Mouse (Mus musculus) lung, embryonic 14.5 days (tissue): ENCODE data around the gene Smarcal1. TPM values are rescaled to one million over a fixed set of nuclear protein-coding genes. Genes with fewer than 3 reads are reported as not detected.

Source experiments
- ATAC-seq: fragments of 200-750 bp; cut with Nextera tagmentation; 2 replicates; pipeline ENCODE4 v1.8.0; 2017; ENCODE audit warnings: mild to moderate bottlenecking, moderate TSS enrichment, moderate library complexity; ENCODE audit not compliant: insufficient read depth
- DNase-seq: peaks from one replicate; pipeline ENCODE4 v3.0.0-alpha.2; 2015
- H3K27ac ChIP-seq: fragments of 300-500 bp; sonication (generic); 2 replicates; pipeline ENCODE4 v1.5.1; 2014; ENCODE audit warnings: low read depth, mild to moderate bottlenecking, moderate library complexity
- H3K27me3 ChIP-seq: fragments of 300-500 bp; sonication (generic); 2 replicates; pipeline ENCODE4 v1.6.1; 2014; ENCODE audit warnings: low read length, control low read depth; ENCODE audit not compliant: insufficient read depth
- H3K36me3 ChIP-seq: fragments of 300-500 bp; sonication (generic); 2 replicates; pipeline ENCODE4 v1.6.1; 2014; ENCODE audit warnings: control low read depth; ENCODE audit not compliant: insufficient read depth
- H3K4me1 ChIP-seq: fragments of 300-500 bp; sonication (generic); 2 replicates; pipeline ENCODE4 v1.6.1; 2014; ENCODE audit warnings: antibody characterized with exemption, control low read depth; ENCODE audit not compliant: insufficient read depth
- H3K4me2 ChIP-seq: fragments of 300-500 bp; sonication (generic); 2 replicates; pipeline ENCODE4 v1.6.1; 2014; ENCODE audit warnings: mild to moderate bottlenecking
- H3K4me3 ChIP-seq: fragments of 300-500 bp; sonication (generic); 2 replicates; pipeline ENCODE4 v1.5.1; 2014; ENCODE audit warnings: low read depth, low read length
- H3K9ac ChIP-seq: fragments of 300-500 bp; sonication (generic); 2 replicates; pipeline ENCODE4 v1.6.1; 2014
- H3K9me3 ChIP-seq: fragments of 300-500 bp; sonication (generic); 2 replicates; pipeline ENCODE4 v1.6.1; 2016; ENCODE audit warnings: low read depth, low read length, control low read depth
- CTCF ChIP-seq: IDR thresholded peaks from 2 replicates; pipeline ENCODE4 v1.5.1; 2016; ENCODE audit warnings: antibody characterized with exemption, low read depth
- WGBS: fragments of 180-500 bp; shearing (Covaris S2); extraction: QIAGEN DNeasy Blood & Tissue Kit; methylation state at CpG from one replicate; pipeline ENCODE4 v1.1.7; 2014; 5-methylcytosine and 5-hydroxymethylcytosine counted together
- polyA plus RNA-seq: library from polyadenylated mRNA; unstranded; fragments of >200 nt; fragmentation: Nextera tagmentation; extraction: Ambion mirVana; gene quantifications from 2 replicates; pipeline ENCODE4 v1.2.1, GENCODE M21; 2014

Smarcal1 gene
- polyA plus RNA-seq = 26.7 and 29.5 TPM in 2 replicates

GRCm38 (mm10) chr1:72582947-72583731, at the start of gene Smarcal1:
Gene Smarcal1, plus strand, starts transcription at chr1:72583251.
- Histone ChIP-seq H3K4me1 (no peaks in the 10 kb centered on the region; the same call in 1 of the 2 replicates), H3K4me2 (peak within 1 kb of the TSS; percentile 77), H3K27me3 (no peaks in the 10 kb centered on the region), H3K4me3 (peak within 1 kb of the TSS; percentile 60), H3K9ac (peak within 1 kb of the TSS; percentile 71), H3K36me3 (peaks cover 26% of the 10 kb centered on the region), H3K9me3 (no peaks in the 10 kb centered on the region), H3K27ac (peak within 1 kb of the TSS; percentile 77)
- under 1% methylated on average over 25 of the region's 25 CpGs for WGBS
- DNase-seq (peak; percentile 97), ATAC-seq (peak; percentile 100)
- no peak for TF ChIP-seq CTCF

DNA sequence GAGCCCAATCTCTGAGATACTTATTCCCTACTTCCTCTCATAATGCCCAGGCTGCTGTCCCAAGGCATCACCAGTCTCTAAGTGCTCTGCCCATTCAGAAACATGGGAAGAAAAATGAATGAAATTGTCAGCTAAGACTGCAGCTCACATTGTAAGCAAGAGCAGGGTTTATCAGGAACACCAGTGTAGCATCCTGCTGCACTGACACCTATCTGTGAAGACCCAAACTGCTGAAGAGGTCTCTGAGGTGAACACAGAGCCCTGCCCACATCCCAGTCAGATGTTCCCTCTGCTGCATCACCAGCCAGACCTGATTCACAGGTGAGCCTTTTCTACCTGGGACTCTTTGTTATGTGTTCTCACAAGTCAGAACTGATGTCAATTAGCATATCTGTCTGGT, 49.6 kb upstream of the Smarcal1 start:
- H3K9me3 ChIP-seq = no peaks in the 10 kb centered on the region
- TF ChIP-seq CTCF = no peak
- no peak overlapping the region for H3K9ac ChIP-seq
- H3K4me1 ChIP-seq = no peaks in the 10 kb centered on the region
- H3K27me3 ChIP-seq = peaks cover 27% of the 10 kb centered on the region
- no peak overlapping the region for H3K4me2 ChIP-seq
- no peak overlapping the region for H3K27ac ChIP-seq
- DNase-seq (no peak), ATAC-seq (no peak)
- no peaks in the 10 kb centered on the region for H3K36me3 ChIP-seq
- H3K4me3 ChIP-seq = no peak overlapping the region

DNA sequence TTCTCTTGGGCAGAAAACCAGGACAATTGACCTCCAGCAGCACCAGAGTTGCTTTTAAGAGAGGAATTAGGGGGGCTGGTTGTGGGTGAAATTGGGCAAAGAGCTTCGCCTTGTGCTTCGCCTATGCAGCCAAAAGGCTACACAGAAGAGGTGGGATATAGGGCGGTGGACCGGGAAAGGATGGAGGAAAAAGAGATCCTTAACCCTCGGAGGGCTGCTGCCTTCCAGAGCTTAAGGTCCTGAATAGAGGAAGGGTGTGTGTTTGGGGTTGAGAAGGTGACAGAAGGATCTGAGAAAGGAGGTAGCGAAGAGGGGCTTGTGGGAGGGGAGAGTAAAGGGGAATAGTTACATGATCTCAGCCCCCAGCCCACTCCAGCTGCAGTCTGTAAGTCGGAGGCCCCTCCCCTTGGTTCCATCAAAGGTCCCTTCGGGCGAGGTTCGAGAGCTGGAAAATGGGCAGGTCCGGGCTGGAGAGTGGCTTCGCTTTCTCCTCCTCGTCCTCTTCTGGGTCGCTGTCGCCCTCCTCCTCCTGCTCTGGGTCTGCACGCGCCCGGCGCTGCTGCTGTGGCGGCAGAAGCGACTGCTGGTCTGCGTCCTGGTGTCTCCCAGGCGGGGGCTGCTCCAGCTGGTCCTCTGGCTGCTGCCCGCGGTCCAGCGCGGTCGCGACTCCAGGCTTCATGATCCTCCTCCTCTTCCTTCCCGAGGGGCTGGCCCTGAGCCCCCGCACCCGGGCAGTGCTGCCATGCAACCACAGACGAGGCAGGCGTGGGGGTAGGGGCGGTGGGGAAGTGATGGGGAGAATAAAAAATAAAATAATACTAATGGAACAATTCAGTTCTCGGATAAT, 47.1 kb upstream of the Smarcal1 start:
- Histone ChIP-seq H3K27me3 (peaks cover 27% of the 10 kb centered on the region), H3K4me1 (no peaks in the 10 kb centered on the region), H3K27ac (no peak overlapping the region), H3K9ac (no peak overlapping the region), H3K36me3 (no peaks in the 10 kb centered on the region), H3K4me3 (peak overlapping the region; percentile 6; the same call in 1 of the 2 replicates), H3K4me2 (peak overlapping the region; percentile 53), H3K9me3 (no peaks in the 10 kb centered on the region)
- 2% methylated on average over 35 of the region's 36 CpGs for WGBS
- ATAC-seq (peak; percentile 48; the same call in 1 of the 2 replicates), DNase-seq (peak; percentile 8)
- TF ChIP-seq CTCF = no peak

DNA sequence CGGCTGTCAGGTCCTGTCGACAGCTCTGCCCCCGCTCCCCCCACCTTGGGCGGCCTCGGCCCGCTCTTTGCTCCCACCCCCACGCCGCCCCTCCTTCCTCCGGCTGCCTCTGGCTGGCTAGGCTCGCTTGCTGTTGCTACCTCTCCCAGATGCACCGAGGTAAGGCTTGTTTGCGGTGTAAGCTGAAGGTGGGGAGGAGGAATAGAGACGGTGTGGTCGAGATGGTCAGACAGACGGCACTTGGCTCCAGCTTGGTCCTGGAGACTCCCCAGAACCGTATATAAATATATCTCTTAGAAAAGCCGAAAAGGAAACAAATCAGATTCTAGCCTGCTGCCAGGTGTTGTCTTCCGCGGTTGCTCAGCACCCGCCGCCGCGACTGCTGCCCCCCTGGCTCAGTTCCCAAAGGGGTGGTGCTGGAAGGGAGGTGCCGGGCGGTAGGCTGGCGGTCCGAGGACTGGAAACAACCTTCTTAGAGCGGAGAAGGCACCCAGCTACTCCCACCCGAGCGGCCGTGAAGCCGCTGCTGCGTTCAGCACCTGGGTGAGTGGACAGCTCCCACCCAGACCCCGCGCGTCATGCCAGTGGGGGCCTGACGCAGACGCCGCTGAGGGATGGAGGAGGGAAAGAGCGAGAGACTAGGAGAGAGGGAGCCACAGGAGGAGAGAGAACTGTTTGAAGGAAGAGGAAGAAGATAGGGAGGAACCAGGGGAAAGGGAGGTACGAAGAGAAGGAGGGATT, 46.3 kb upstream of the Smarcal1 start, which contains the start of gene March4:
TSS of gene March4 (minus strand) at position 320 of the 741 bp plus-strand sequence.
- ATAC-seq (peak; percentile 91), DNase-seq (peak; percentile 88)
- Histone ChIP-seq H3K4me3 (peak within 1 kb of the TSS; percentile 6; the same call in 1 of the 2 replicates), H3K4me1 (no peaks in the 10 kb centered on the region), H3K4me2 (peak within 1 kb of the TSS; percentile 53), H3K36me3 (no peaks in the 10 kb centered on the region), H3K9ac (no peak within 1 kb of the TSS), H3K9me3 (no peaks in the 10 kb centered on the region), H3K27me3 (peaks cover 27% of the 10 kb centered on the region), H3K27ac (no peak within 1 kb of the TSS)
- no peak for TF ChIP-seq CTCF
- WGBS = under 1% methylated on average over 41 of the region's 41 CpGs

DNA sequence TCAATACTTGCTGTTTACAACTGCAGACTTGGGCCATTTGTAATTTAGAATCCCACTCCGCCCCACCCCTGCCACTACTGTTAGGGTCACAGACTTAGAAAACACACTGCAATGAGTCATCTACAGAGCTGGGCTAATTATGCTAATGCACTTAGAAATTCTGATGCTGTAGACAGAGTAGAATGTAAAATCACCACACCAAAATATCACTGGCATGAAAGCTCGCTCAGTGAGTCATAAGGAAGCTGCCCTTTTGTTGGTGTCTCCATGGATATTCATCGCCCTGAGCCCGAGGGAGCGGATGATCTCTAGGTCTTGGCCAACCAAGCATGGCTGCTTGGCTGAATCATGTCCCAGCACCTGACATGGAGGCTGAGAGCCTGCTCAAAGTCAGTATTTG, 44.8 kb upstream of the Smarcal1 start:
- no peak for ATAC-seq
- H3K36me3 ChIP-seq = no peaks in the 10 kb centered on the region
- H3K4me1 ChIP-seq = no peaks in the 10 kb centered on the region
- H3K27me3 ChIP-seq = peaks cover 27% of the 10 kb centered on the region
- H3K27ac ChIP-seq = no peak overlapping the region
- no peak overlapping the region for H3K9ac ChIP-seq
- no peak for TF ChIP-seq CTCF
- 85% methylated on average over 5 of the region's 5 CpGs for WGBS
- no peak overlapping the region for H3K4me3 ChIP-seq
- H3K4me2 ChIP-seq = no peak overlapping the region
- no peak for DNase-seq
- H3K9me3 ChIP-seq = no peaks in the 10 kb centered on the region

- Histone ChIP-seq H3K27me3 (no peaks in the 10 kb centered on the region), H3K9me3 (no peaks in the 10 kb centered on the region), H3K4me2 (no peak overlapping the region), H3K4me3 (no peak overlapping the region), H3K36me3 (no peaks in the 10 kb centered on the region), H3K9ac (no peak overlapping the region), H3K27ac (no peak overlapping the region), H3K4me1 (no peaks in the 10 kb centered on the region)
- no peak for DNase-seq
- 60% methylated on average over 2 of the region's 2 CpGs for WGBS
- TF ChIP-seq CTCF = no peak
- ATAC-seq = no peak
Observed at GRCm38 (mm10) chr1:72550317-72550716, 32.7 kb upstream of the Smarcal1 start.
